Mouse (Mus musculus): ENCODE data around the gene Btbd3. TPM values are rescaled to one million over a fixed set of nuclear protein-coding genes. Genes with fewer than 3 reads are reported as not detected.

The Btbd3 gene
- polyA plus RNA-seq (2012), result 0.56 and 0.84 TPM in 2 replicates

GRCm38 (mm10) chr2:138256411-138256810 lies at the start of gene Btbd3:
TSS of gene Btbd3 (plus strand) at chr2:138256565.

